Mouse (Mus musculus): ENCODE results near the gene Cers3. TPM values are rescaled to one million over a fixed set of nuclear protein-coding genes. Genes with fewer than 3 reads are reported as not detected.

Cers3 gene
- total and polyA plus RNA-seq, 2 experiments from 2014 or later, result 0.37 to 0.53 TPM

DNA sequence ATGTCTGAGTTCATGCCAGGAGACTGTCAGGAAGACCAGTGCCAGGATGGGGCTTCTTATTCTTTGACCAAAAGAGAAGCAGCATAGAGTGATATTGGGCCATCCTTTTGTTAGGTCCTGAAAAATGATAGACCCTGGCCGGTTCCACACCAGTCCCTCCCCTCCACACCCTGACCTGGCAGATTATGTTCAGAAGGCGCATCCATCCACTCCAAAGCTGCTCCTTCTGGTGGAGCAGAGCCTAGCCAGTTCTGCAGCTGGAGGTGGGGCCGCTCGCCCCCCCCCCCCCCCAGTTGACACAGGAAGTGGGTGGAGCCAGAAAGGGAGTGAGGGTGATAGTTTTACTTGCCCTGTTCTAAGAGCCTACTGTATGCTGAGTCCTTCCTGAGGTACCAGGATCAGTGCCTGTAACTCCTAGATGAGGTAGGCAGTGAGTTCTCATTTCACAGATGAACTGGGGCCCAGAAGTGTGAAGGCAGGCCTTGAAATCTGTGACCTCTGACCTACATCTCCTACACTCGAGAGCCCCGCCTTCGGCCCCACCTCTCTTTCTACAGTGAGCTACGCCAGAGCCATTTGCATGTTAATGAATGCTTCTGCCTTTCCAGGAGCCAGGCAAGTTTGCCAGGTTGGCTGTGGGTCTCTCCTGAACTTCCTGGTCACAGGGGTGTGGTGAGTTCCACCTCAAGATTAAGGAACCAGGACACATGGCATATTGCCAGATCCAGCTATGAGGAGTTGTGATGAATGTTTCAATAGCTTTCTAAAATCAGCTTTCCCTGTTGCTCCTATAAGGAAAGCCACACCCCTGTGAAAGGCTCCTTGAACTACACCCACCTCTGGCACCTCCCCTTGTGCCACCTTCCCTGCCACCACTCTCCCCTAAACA, 46.8 kb downstream of the Cers3 start:
- Histone ChIP-seq H3K27me3 (ENCODE audit: insufficient read depth, low read length) (no peaks in the 10 kb centered on the region), H3K4me1 (ENCODE audit: insufficient read depth, low read length) (no peaks in the 10 kb centered on the region), H3K36me3 (ENCODE audit: insufficient read depth, low read length) (no peaks in the 10 kb centered on the region), H3K9me3 (ENCODE audit: low read length) (no peaks in the 10 kb centered on the region), H3K27ac (no peak overlapping the region), H3K9ac (replicated peaks; ENCODE audit: low read length) (no peak overlapping the region), H3K4me2 (ENCODE audit: low read depth, low read length) (no peak overlapping the region), H3K4me3 (ENCODE audit: low read length) (no peak overlapping the region)
- no peak for TF ChIP-seq CTCF (IDR thresholded peaks at IDR 0.05; ENCODE audit: low read depth)
- 28% methylated on average over 8 of the region's 8 CpGs for WGBS
- DNase-seq (ENCODE audit: low spot score) (no peak), ATAC-seq (no peak)

DNA sequence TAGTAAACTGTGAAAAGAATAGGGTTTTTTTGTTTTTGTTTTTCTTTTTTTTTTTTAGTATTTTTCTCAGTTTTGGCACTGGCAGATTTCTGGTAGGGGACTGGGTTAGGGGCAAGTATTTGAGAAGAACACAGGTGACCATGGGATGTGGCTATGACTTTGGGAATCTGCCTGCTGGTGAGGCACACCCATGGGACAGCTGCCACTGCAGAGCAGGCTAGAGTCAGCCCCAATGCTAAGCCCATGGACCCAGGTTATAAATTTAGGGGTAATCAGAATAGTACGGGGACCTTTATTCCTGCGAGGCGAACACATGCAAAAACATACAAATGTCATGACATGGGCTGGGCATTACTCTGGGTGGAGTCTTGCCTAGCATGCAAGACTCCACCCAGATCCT, 47.7 kb downstream of the Cers3 start:
- H3K4me3 ChIP-seq (ENCODE audit: low read length), result no peak overlapping the region
- ATAC-seq (no peak), DNase-seq (ENCODE audit: low spot score) (no peak)
- no peak overlapping the region for H3K4me2 ChIP-seq (ENCODE audit: low read depth, low read length)
- H3K36me3 ChIP-seq (ENCODE audit: insufficient read depth, low read length), result no peaks in the 10 kb centered on the region
- H3K27ac ChIP-seq, result no peak overlapping the region
- no peaks in the 10 kb centered on the region for H3K27me3 ChIP-seq (ENCODE audit: insufficient read depth, low read length)
- no peaks in the 10 kb centered on the region for H3K4me1 ChIP-seq (ENCODE audit: insufficient read depth, low read length)
- WGBS, result 99% methylated on average over 3 of the region's 3 CpGs
- H3K9ac ChIP-seq (replicated peaks; ENCODE audit: low read length), result no peak overlapping the region
- no peaks in the 10 kb centered on the region for H3K9me3 ChIP-seq (ENCODE audit: low read length)
- TF ChIP-seq CTCF (IDR thresholded peaks at IDR 0.05; ENCODE audit: low read depth), result no peak

GRCm38 (mm10) chr7:66796909-66797308, 53.6 kb downstream of the Cers3 start:
- DNase-seq (ENCODE audit: low spot score) (no peak), ATAC-seq (no peak)
- Histone ChIP-seq H3K27me3 (ENCODE audit: insufficient read depth, low read length) (no peaks in the 10 kb centered on the region), H3K9ac (replicated peaks; ENCODE audit: low read length) (no peak overlapping the region), H3K4me2 (ENCODE audit: low read depth, low read length) (no peak overlapping the region), H3K36me3 (ENCODE audit: insufficient read depth, low read length) (no peaks in the 10 kb centered on the region), H3K9me3 (ENCODE audit: low read length) (no peaks in the 10 kb centered on the region), H3K27ac (no peak overlapping the region), H3K4me3 (ENCODE audit: low read length) (no peak overlapping the region), H3K4me1 (ENCODE audit: insufficient read depth, low read length) (no peaks in the 10 kb centered on the region)
- TF ChIP-seq CTCF (IDR thresholded peaks at IDR 0.05; ENCODE audit: low read depth), result no peak
- WGBS, result 54% methylated on average over 1 of the region's 1 CpGs

GRCm38 (mm10) chr7:66797345-66797744, 54.0 kb downstream of the Cers3 start:
- ATAC-seq, result no peak
- Histone ChIP-seq H3K27ac (no peak overlapping the region), H3K9me3 (ENCODE audit: low read length) (no peaks in the 10 kb centered on the region), H3K4me2 (ENCODE audit: low read depth, low read length) (no peak overlapping the region), H3K4me1 (ENCODE audit: insufficient read depth, low read length) (no peaks in the 10 kb centered on the region), H3K27me3 (ENCODE audit: insufficient read depth, low read length) (no peaks in the 10 kb centered on the region), H3K36me3 (ENCODE audit: insufficient read depth, low read length) (no peaks in the 10 kb centered on the region), H3K9ac (replicated peaks; ENCODE audit: low read length) (no peak overlapping the region), H3K4me3 (ENCODE audit: low read length) (no peak overlapping the region)
- whole genome bisulfite sequencing, result 85% methylated on average over 1 of the region's 1 CpGs
- TF ChIP-seq CTCF (IDR thresholded peaks at IDR 0.05; ENCODE audit: low read depth), result no peak
- no peak for DNase-seq (ENCODE audit: low spot score)

GRCm38 (mm10) chr7:66798826-66799225, 55.5 kb downstream of the Cers3 start:
- WGBS, result 53% methylated on average over 5 of the region's 5 CpGs
- no peak for DNase-seq (ENCODE audit: low spot score)

DNA sequence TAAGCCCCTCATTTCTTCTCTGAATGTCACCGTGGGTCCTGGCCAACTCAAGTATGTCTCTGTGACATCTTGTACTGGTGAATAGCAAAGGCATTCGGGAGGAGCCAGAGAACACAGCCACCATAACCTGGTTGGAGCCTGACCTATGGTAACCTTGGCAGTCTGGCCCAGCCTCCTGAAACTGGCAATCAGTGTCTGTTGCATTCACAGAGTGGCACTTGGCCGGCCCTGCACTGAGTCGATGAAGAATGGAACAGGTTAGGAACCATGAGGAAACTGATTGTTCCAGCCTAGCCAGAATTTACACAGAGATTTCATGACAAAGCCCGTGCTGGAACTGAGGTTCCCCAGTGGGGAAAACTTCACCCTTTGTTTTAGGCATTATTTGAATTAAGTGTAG, 57.5 kb downstream of the Cers3 start:
- H3K27me3 ChIP-seq (ENCODE audit: insufficient read depth, low read length), result no peaks in the 10 kb centered on the region
- ATAC-seq (no peak), DNase-seq (ENCODE audit: low spot score) (no peak)
- no peak for TF ChIP-seq CTCF (IDR thresholded peaks at IDR 0.05; ENCODE audit: low read depth)
- H3K9ac ChIP-seq (replicated peaks; ENCODE audit: low read length), result no peak overlapping the region
- no peak overlapping the region for H3K4me3 ChIP-seq (ENCODE audit: low read length)
- H3K4me2 ChIP-seq (ENCODE audit: low read depth, low read length), result no peak overlapping the region
- no peaks in the 10 kb centered on the region for H3K9me3 ChIP-seq (ENCODE audit: low read length)
- H3K4me1 ChIP-seq (ENCODE audit: insufficient read depth, low read length), result no peaks in the 10 kb centered on the region
- H3K36me3 ChIP-seq (ENCODE audit: insufficient read depth, low read length), result no peaks in the 10 kb centered on the region
- no peak overlapping the region for H3K27ac ChIP-seq
- 62% methylated on average over 5 of the region's 5 CpGs for WGBS

More at GRCm38 (mm10) chr7:66798826-66799225, 55.5 kb downstream of the Cers3 start:
- H3K4me2 ChIP-seq (ENCODE audit: low read depth, low read length), result no peak overlapping the region
- no peak for TF ChIP-seq CTCF (IDR thresholded peaks at IDR 0.05; ENCODE audit: low read depth)
- H3K36me3 ChIP-seq (ENCODE audit: insufficient read depth, low read length), result no peaks in the 10 kb centered on the region
- no peak overlapping the region for H3K4me3 ChIP-seq (ENCODE audit: low read length)
- H3K27me3 ChIP-seq (ENCODE audit: insufficient read depth, low read length), result no peaks in the 10 kb centered on the region
- H3K27ac ChIP-seq, result no peak overlapping the region; the same call in 1 of the 2 replicates
- no peaks in the 10 kb centered on the region for H3K4me1 ChIP-seq (ENCODE audit: insufficient read depth, low read length)
- no peak overlapping the region for H3K9ac ChIP-seq (replicated peaks; ENCODE audit: low read length)
- no peaks in the 10 kb centered on the region for H3K9me3 ChIP-seq (ENCODE audit: low read length)
- no peak for ATAC-seq

- peak; percentile 47; the same call in 1 of the 2 replicates for ATAC-seq
- no peak for TF ChIP-seq CTCF (IDR thresholded peaks at IDR 0.05; ENCODE audit: low read depth)
These were observed 58.5 kb downstream of the Cers3 start for GRCm38 (mm10) chr7:66801785-66802184.

More at GRCm38 (mm10) chr7:66801785-66802184, 58.5 kb downstream of the Cers3 start:
- peak; percentile 40 for DNase-seq (ENCODE audit: low spot score)
- Histone ChIP-seq H3K36me3 (ENCODE audit: insufficient read depth, low read length) (no peaks in the 10 kb centered on the region), H3K4me3 (ENCODE audit: low read length) (no peak overlapping the region), H3K4me1 (ENCODE audit: insufficient read depth, low read length) (no peaks in the 10 kb centered on the region), H3K9me3 (ENCODE audit: low read length) (no peaks in the 10 kb centered on the region), H3K4me2 (ENCODE audit: low read depth, low read length) (no peak overlapping the region), H3K9ac (replicated peaks; ENCODE audit: low read length) (no peak overlapping the region), H3K27ac (no peak overlapping the region), H3K27me3 (ENCODE audit: insufficient read depth, low read length) (no peaks in the 10 kb centered on the region)

Data from hindbrain, postnatal 0 days (tissue).